Mouse (Mus musculus): ENCODE results near the gene Lrrc74b. TPM values are rescaled to one million over a fixed set of nuclear protein-coding genes. Genes with fewer than 3 reads are reported as not detected.
"Not testable (repeated sequence)": the region's sequence is repeated elsewhere in the genome, so short reads cannot be mapped to it uniquely, and the experiment has no call there.

The Lrrc74b gene
- total RNA-seq, 2 experiments from 2014 or later = not detected

GRCm38 (mm10) chr16:17554702-17555101 is 6.3 kb downstream of the Lrrc74b start:
- ATAC-seq (replicated peaks; ENCODE audit: low FRiP score, poor library complexity, severe bottlenecking) = not testable (repeated sequence)

GRCm38 (mm10) chr16:17553910-17554685 is 6.9 kb downstream of the Lrrc74b start:
- ATAC-seq (replicated peaks; ENCODE audit: low FRiP score, poor library complexity, severe bottlenecking) = peak; percentile 75

- ATAC-seq (replicated peaks; ENCODE audit: low FRiP score, poor library complexity, severe bottlenecking) = no peak
These were observed 8.2 kb downstream of the Lrrc74b start for GRCm38 (mm10) chr16:17552837-17553236.

- no peak for ATAC-seq (replicated peaks; ENCODE audit: low FRiP score, poor library complexity, severe bottlenecking)
These were observed 18.4 kb downstream of the Lrrc74b start for GRCm38 (mm10) chr16:17542632-17543031.

- ATAC-seq (replicated peaks; ENCODE audit: low FRiP score, poor library complexity, severe bottlenecking) = no peak
These were observed 24.5 kb downstream of the Lrrc74b start for GRCm38 (mm10) chr16:17536584-17536983.

GRCm38 (mm10) chr16:17532676-17533329 is 28.2 kb downstream of the Lrrc74b start:
- no peak for ATAC-seq (replicated peaks; ENCODE audit: low FRiP score, poor library complexity, severe bottlenecking)

- ATAC-seq (replicated peaks; ENCODE audit: low FRiP score, poor library complexity, severe bottlenecking) = no peak
These were observed 28.8 kb downstream of the Lrrc74b start for GRCm38 (mm10) chr16:17532271-17532670.

GRCm38 (mm10) chr16:17530640-17531288 is 30.3 kb downstream of the Lrrc74b start, which contains the start of gene Thap7:
Gene Thap7 (minus strand): TSS chr16:17531136.
- peak; percentile 92 for ATAC-seq (replicated peaks; ENCODE audit: low FRiP score, poor library complexity, severe bottlenecking)

- peak; percentile 39; the same call in 1 of the 2 replicates for ATAC-seq (replicated peaks; ENCODE audit: low FRiP score, poor library complexity, severe bottlenecking)
These were observed 31.0 kb downstream of the Lrrc74b start for GRCm38 (mm10) chr16:17529981-17530586.

GRCm38 (mm10) chr16:17528276-17528675 is 32.8 kb downstream of the Lrrc74b start:
- no peak for ATAC-seq (replicated peaks; ENCODE audit: low FRiP score, poor library complexity, severe bottlenecking)

- ATAC-seq (replicated peaks; ENCODE audit: low FRiP score, poor library complexity, severe bottlenecking) = no peak
These were observed 33.4 kb downstream of the Lrrc74b start for GRCm38 (mm10) chr16:17527606-17528005.

- ATAC-seq (replicated peaks; ENCODE audit: low FRiP score, poor library complexity, severe bottlenecking) = no peak
These were observed 34.8 kb downstream of the Lrrc74b start for GRCm38 (mm10) chr16:17526223-17526622.

GRCm38 (mm10) chr16:17525524-17525923 is 35.5 kb downstream of the Lrrc74b start:
- ATAC-seq (replicated peaks; ENCODE audit: low FRiP score, poor library complexity, severe bottlenecking) = no peak

GRCm38 (mm10) chr16:17524156-17524555 is 36.9 kb downstream of the Lrrc74b start:
- no peak for ATAC-seq (replicated peaks; ENCODE audit: low FRiP score, poor library complexity, severe bottlenecking)

GRCm38 (mm10) chr16:17518910-17519309 is 42.1 kb downstream of the Lrrc74b start:
- no peak for ATAC-seq (replicated peaks; ENCODE audit: low FRiP score, poor library complexity, severe bottlenecking)

- ATAC-seq (replicated peaks; ENCODE audit: low FRiP score, poor library complexity, severe bottlenecking) = no peak
These were observed 49.6 kb downstream of the Lrrc74b start for GRCm38 (mm10) chr16:17511431-17511830.

GRCm38 (mm10) chr16:17510686-17511085 is 50.4 kb downstream of the Lrrc74b start:
- ATAC-seq (replicated peaks; ENCODE audit: low FRiP score, poor library complexity, severe bottlenecking) = 0 out of 2 replicates have a peak, but pooled peaks have one; percentile 23

- no peak for ATAC-seq (replicated peaks; ENCODE audit: low FRiP score, poor library complexity, severe bottlenecking)
These were observed 50.9 kb downstream of the Lrrc74b start for GRCm38 (mm10) chr16:17510143-17510542.

- peak; percentile 16 for ATAC-seq (replicated peaks; ENCODE audit: low FRiP score, poor library complexity, severe bottlenecking)
These were observed 51.8 kb downstream of the Lrrc74b start for GRCm38 (mm10) chr16:17509240-17509597.

- ATAC-seq (replicated peaks; ENCODE audit: low FRiP score, poor library complexity, severe bottlenecking) = peak; percentile 93
These were observed 52.4 kb downstream of the Lrrc74b start, which contains the start of gene Lztr1 for GRCm38 (mm10) chr16:17508546-17509239. Gene Lztr1 (plus strand): TSS chr16:17508688.
